Mouse (Mus musculus) thymus, adult 2 months (tissue): Measurements from ENCODE around the gene Serp1. TPM values are rescaled to one million over a fixed set of nuclear protein-coding genes. Genes with fewer than 3 reads are reported as not detected.
A peak's percentile ranks its signal among the peaks of the same experiment; 100 is the strongest.

Experiments
- DNase-seq: peaks from one replicate; pipeline ENCODE4 v3.0.0; 2021
- H3K27ac ChIP-seq: fragments of 200-500 bp; 2 replicates; pipeline ENCODE4 v1.5.1; 2012; ENCODE audit warnings: low read length, control low read depth; ENCODE audit not compliant: control insufficient read depth, insufficient read depth
- H3K27me3 ChIP-seq: fragments of 200-500 bp; 2 replicates; pipeline ENCODE4 v1.6.1; 2012; ENCODE audit warnings: mild to moderate bottlenecking, low read length, moderate library complexity, mixed read lengths; ENCODE audit not compliant: control insufficient read depth, insufficient read depth
- H3K36me3 ChIP-seq: fragments of 200-500 bp; 2 replicates; pipeline ENCODE4 v1.6.1; 2012; ENCODE audit warnings: mild to moderate bottlenecking, low read length, moderate library complexity; ENCODE audit not compliant: control insufficient read depth, insufficient read depth
- H3K4me1 ChIP-seq: fragments of 200-500 bp; replicated peaks from 2 replicates; pipeline ENCODE4 v1.6.1; 2012; ENCODE audit warnings: low read length; ENCODE audit not compliant: control insufficient read depth, insufficient read depth
- H3K4me3 ChIP-seq: fragments of 200-500 bp; 2 replicates; pipeline ENCODE4 v1.5.1; 2012; ENCODE audit warnings: mild to moderate bottlenecking, low read length, control low read depth, moderate library complexity; ENCODE audit not compliant: control insufficient read depth, insufficient read depth
- CTCF ChIP-seq: fragments of 200-500 bp; IDR thresholded peaks from 2 replicates; pipeline ENCODE4 v1.5.1; 2012; ENCODE audit warnings: mild to moderate bottlenecking, control low read depth, low read length, moderate library complexity, borderline replicate concordance; ENCODE audit not compliant: control insufficient read depth, poor library complexity, insufficient read depth; ENCODE audit errors: extremely low read depth
- POLR2A ChIP-seq: fragments of 200-500 bp; IDR thresholded peaks from 2 replicates; pipeline ENCODE4 v1.6.1; 2012; ENCODE audit warnings: mild to moderate bottlenecking, low read length, control low read depth, moderate library complexity; ENCODE audit not compliant: control insufficient read depth, poor library complexity, insufficient read depth; ENCODE audit errors: extremely low read depth
- WGBS: fragments of 180-500 bp; shearing (Covaris S2); methylation state at CpG from one replicate; pipeline ENCODE4 v1.1.7; 2018; 5-methylcytosine and 5-hydroxymethylcytosine counted together
- polyA plus RNA-seq: library from polyadenylated mRNA; depleted of rRNA; stranded (reverse); fragments of >200 nt; gene quantifications from 2 replicates; pipeline ENCODE4 v1.2.3, GENCODE M21; 2012; rRNA removed

Gene Serp1
- polyA plus RNA-seq: 33.9 and 38.1 TPM in 2 replicates

DNA sequence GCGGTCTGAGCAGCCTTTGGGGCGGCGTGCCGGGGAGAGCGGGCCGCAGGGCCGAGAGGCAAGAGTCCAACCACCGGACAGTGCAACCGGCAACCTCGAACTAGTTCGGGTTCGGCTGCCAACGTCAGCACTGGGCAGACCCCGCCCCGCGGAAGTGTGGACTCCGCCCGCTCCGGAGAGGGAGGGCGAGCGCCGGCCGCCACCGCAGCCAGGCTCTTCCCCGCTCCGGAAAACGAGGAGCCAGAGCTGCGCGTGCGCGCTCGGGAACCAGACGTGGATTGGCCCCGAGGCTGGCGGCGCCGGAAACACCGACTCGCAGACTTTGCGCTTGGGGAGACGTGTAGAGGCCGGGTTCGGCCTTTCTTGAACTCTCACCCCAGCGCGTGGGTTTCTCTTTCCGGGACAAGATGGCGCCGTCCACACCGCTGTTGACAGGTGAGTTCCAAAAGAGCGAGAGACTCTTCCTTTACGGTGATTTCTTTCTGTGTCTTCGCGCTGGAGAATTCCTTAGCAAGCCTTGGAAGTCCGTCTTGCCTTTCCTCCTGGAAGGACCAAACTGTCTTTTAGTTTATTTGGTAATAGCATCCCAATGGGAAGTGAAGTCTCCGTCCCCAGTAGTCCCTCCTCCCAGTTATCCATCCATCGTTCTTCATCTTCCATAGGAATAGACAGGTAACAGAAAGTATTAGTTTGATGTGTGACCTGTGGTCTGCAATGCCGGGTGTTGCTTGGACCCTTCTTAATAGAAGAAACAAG lies at the start of gene Serp1, which contains the start of gene Eif2a:
Serp1 (minus strand) TSS at position 241 of the 756 bp plus-strand sequence.
Eif2a (plus strand) TSS at position 170 of the 756 bp plus-strand sequence.
- peak; percentile 97 for DNase-seq
- WGBS: under 1% methylated on average over 57 of the region's 57 CpGs

DNA sequence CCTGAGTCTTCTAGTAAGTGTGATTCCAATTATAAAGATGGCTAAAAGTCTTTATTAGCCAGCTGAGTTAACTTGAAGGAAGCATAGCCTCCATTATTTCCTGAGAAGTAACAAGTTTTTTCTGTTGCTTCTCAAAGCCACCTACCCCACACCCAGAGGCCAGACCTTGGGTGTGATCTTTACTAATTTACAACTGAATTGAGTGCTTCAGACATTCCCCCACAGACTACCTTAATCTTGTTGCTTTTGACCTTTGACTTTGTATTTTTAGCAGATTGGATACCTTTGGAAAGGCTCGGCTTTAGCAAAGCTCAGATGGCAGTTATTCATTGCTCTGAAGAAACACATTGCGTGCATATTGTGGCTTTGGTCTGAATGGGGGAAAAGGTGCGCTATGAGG lies 45.1 kb upstream of the Serp1 start:
- TF ChIP-seq POLR2A: no peak
- TF ChIP-seq CTCF: no peak
- 97% methylated on average over 3 of the region's 3 CpGs for WGBS
- no peak overlapping the region for H3K4me3 ChIP-seq

More for the DNA sequence above, at the start of gene Serp1, which contains the start of gene Eif2a:
- TF ChIP-seq CTCF: peak; percentile 53
- peak; percentile 86 for TF ChIP-seq POLR2A
- Histone ChIP-seq H3K36me3 (peaks cover 6% of the 10 kb centered on the region; the same call in 1 of the 2 replicates), H3K4me1 (no peaks in the 10 kb centered on the region), H3K4me3 (peak within 1 kb of the TSS; percentile 83), H3K27ac (peak within 1 kb of the TSS; percentile 9; the same call in 1 of the 2 replicates), H3K27me3 (no peaks in the 10 kb centered on the region)

DNA sequence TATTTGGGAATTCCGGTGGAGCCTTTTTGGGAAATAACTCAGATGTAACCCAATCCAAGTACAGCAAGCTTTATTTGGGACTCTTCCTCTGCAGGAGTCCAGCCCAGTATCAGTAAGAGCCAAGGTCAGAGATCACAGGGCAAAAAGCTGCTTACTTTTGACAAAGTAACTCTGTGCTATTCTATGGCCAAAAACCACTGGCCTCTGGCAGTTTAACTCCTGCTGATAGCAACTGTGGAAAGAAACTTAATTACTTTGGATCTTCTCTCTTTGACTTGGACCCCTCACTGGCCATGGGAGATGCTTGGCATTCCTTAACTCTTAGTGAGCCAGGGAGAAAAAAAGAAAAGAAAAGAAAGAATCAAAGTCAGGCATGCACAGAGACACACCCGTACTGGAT lies 35.7 kb upstream of the Serp1 start:
- Histone ChIP-seq H3K4me1 (no peaks in the 10 kb centered on the region), H3K27ac (no peak overlapping the region), H3K4me3 (no peak overlapping the region), H3K27me3 (no peaks in the 10 kb centered on the region), H3K36me3 (peaks cover 15% of the 10 kb centered on the region)
- WGBS: 94% methylated on average over 2 of the region's 2 CpGs
- TF ChIP-seq POLR2A: no peak
- no peak for TF ChIP-seq CTCF
- DNase-seq: no peak

More for the DNA sequence above, 45.1 kb upstream of the Serp1 start:
- Histone ChIP-seq H3K36me3 (no peaks in the 10 kb centered on the region), H3K27me3 (no peaks in the 10 kb centered on the region), H3K27ac (no peak overlapping the region), H3K4me1 (no peaks in the 10 kb centered on the region)
- DNase-seq: no peak

DNA sequence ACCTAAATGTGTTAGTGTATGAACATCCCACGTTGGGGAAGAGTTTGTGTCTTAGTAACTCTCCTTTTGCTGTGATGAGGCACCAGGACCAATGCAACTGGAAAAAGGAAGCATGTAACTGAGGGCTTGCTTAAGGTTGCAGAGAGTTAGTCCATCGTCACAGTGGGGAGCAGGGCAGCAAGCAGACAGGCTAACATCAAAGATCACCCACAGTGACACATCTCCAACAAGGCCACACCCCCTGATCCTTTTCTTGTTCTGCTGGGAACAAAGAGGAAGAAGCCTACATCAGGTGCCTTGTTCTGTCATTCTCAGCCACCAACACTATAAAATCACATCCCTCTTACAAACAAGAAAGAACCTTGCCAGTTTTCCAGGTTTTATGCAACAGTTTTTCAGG lies 34.2 kb upstream of the Serp1 start:
- no peak overlapping the region for H3K27ac ChIP-seq
- H3K4me1 ChIP-seq: no peaks in the 10 kb centered on the region
- H3K36me3 ChIP-seq: peaks cover 20% of the 10 kb centered on the region
- H3K4me3 ChIP-seq: no peak overlapping the region
- 70% methylated on average over 2 of the region's 2 CpGs for WGBS
- TF ChIP-seq CTCF: no peak
- TF ChIP-seq POLR2A: no peak
- no peaks in the 10 kb centered on the region for H3K27me3 ChIP-seq
- DNase-seq: no peak

DNA sequence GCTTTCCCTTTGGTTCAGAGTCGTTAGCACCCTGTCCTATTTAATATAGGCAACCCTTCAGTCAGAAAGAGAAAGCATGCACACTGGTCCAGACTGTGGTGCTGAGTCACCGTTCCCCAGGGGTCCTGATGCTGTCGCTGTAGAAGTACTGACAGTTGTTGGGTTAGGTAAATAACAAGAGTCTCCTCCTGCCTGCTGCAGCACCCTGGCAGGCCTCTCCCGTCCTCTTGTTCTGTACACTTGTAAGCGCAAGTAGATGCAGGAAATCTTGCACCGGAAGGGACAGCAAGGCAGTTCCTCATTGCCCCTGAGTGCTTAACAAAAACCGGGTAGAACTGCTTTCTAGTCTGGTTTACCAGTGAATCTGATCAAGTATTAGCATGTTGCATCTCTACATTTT lies 31.0 kb upstream of the Serp1 start:
- WGBS: 66% methylated on average over 7 of the region's 7 CpGs
- H3K36me3 ChIP-seq: peaks cover 27% of the 10 kb centered on the region
- no peak overlapping the region for H3K4me3 ChIP-seq
- H3K27ac ChIP-seq: no peak overlapping the region
- no peak for DNase-seq
- no peaks in the 10 kb centered on the region; the same call in 1 of the 2 replicates for H3K4me1 ChIP-seq
- H3K27me3 ChIP-seq: no peaks in the 10 kb centered on the region
- TF ChIP-seq POLR2A (no peak), CTCF (no peak)

DNA sequence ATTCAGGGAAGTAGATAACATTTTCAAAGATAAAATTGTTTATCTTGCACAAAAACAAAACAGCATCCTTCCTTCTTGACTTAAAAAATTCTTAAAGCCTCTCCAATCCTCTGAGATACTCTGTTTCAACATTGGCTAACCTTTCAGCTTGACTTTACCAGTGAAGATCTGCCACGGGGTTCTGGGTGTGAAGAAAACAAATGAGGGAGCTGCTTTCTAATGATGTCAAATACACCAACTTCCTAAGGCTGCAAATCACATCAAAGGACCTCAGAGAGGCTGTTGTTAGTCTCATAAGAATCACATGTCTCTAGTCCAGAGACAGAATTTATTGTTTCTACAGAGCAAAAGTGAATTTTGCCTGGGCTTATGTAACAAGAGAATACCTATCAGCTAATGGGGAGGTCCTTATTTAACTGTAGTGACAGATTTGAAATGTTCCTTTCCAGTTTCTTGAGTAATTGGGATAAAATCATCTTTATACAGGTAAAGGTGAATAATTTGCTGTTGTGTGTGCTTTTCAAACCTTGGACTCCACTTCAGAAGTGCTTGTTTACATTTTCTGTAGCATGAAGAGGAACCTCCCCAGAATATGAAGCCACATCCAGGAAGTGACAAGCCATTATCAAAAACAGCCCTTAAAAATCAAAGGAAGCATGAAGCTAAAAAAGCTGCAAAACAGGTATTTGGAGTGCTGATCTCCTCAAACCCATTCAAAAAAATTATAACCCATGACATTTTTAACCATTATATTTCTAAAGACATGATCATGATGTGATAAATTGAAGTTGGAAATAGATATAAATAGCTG lies 26.5 kb upstream of the Serp1 start:
- Histone ChIP-seq H3K27ac (no peak overlapping the region), H3K27me3 (no peaks in the 10 kb centered on the region), H3K4me3 (no peak overlapping the region), H3K36me3 (peaks cover 32% of the 10 kb centered on the region), H3K4me1 (no peaks in the 10 kb centered on the region; the same call in 1 of the 2 replicates)
- WGBS: 73% methylated on average over 1 of the region's 1 CpGs
- no peak for TF ChIP-seq POLR2A
- TF ChIP-seq CTCF: no peak
- no peak for DNase-seq
